Mouse (Mus musculus) yolk sac, embryonic 10.5 days (tissue): ENCODE results near the gene 4833439L19Rik.

Experiments used
- DNase-seq: peaks from one replicate; pipeline ENCODE4 v3.0.0-alpha.2; 2017; ENCODE audit warnings: low spot score

Gene 4833439L19Rik

DNA sequence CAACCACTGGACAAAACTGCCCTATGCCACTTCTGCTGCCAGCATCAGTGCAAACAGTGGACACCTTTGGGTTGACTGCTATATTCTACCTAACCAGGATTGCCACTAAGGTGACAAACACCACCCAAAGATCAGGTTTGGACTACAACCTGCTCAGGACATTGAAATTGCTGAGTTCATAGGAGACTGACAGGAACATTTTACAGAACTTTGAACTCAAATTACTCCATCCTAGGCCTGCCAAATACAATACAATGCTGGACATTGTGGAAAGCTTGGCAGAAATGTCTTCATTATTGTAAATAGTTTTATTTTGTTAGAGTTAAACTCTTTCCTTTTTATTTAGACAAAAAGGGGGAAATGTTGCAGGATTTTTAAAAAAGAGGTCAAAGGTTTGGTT lies 44.1 kb downstream of the 4833439L19Rik start:
- DNase-seq, result no peak

DNA sequence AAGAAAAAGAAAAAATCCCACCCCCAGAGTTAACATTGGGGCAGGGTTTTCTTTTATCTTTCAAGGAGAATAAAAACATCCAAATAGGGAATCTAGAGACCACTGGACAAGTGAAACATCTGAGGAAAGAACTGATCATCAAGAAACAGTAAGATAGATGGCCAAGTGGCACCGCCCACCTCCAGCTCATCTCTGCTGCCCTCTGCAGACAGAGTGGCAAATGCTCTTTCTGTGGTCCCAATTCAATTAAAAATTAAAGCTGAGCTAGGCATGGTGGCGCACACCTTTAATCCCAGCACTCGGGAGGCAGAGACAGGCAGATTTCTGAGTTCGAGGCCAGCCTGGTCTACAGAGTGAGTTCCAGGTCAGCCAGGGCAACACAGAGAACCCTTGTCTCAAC lies 45.0 kb downstream of the 4833439L19Rik start:
- DNase-seq, result no peak

DNA sequence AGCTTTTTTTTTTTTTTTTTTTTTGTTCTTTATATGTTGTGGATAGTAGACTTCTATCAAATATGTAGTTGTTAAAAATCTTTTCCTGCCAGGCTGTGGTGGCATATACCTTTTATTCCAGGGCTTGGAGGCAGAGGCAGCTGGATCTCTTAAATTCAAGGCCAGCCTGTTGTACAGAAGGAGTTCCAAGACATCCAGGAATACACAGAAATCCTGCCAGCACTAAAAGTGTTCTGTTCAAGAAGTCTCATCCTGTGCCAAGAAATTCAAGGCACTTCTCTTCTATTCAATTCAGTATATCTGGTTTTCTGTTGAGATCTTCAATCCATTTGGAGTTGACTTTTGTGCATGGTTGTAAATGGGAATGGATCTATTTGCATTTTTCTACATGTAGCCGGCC lies 59.3 kb downstream of the 4833439L19Rik start:
- no peak for DNase-seq

GRCm38 (mm10) chr13:54504611-54505260 lies 60.5 kb downstream of the 4833439L19Rik start:
- no peak for DNase-seq

DNA sequence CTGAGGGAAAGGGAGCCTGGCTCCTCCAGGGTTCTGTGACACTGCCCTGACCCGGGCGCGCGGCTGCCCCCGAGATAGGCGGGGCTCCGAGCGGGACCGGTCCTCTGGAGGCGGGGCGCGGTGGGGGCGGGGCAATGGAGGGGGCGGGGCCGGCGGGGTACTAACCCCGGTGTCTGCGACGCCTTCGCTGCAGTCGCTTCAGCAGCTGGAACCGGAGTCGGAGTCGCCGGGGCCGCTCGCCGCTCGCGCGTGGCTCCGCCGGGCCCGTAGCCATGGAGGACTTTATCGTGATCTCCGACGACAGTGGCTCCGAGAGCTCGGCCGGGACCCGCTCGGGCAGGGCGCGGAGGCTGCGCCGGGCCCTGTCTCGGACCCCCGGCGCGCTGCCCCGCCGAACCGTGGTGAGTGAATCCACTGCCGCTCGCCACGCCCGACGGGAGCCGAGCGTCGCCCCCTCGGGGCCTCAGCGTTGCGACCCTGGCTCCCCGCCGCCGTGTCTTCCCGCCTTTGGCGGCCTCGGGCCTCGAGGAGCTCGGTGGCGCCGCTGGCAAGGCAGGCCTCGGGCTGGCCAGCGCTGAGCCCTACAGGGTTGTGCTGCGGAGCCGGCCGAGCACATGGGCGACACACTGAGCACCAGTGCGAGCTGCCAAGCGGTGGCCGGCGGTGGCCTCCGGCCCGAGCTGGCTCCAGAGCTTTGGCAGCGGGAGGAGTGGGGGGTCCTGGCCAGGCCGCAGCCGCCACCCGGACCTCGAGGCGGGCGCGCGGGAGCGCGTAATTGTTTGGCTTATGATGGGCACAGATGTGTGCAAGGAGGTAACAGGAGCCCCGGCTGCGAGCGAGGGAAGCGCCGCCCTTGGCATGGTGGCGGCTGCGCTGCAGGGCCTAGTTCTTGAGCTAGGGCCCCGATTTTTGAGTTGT lies 61.4 kb downstream of the 4833439L19Rik start, which contains the start of gene Simc1:
Simc1 (plus strand) TSS at position 176 of the 918 bp plus-strand sequence.
- peak; percentile 85 for DNase-seq

DNA sequence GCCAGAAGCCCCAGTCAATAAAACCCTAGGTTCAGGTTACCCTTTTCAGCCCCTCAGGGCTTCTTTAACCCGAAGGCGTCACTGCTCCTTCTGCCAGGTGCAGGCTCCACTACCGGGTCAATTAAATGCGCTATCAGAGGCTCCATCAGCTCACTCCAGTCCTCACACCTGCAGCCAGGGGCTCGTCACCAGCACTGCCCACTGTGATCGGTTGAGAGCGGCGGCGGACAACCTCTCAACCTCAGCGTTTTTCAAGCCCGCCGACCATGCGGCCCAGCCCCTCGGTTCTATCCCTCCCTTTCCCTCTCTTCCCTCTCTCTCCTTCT lies 62.0 kb downstream of the 4833439L19Rik start:
- DNase-seq, result no peak

- no peak for DNase-seq
Observed at GRCm38 (mm10) chr13:54501957-54502690, 63.1 kb downstream of the 4833439L19Rik start.

GRCm38 (mm10) chr13:54501352-54501751 lies 63.9 kb downstream of the 4833439L19Rik start:
- DNase-seq, result no peak
